Mouse (Mus musculus): ENCODE results near the gene Epsti1.

- TF ChIP-seq CTCF (IDR thresholded peaks at IDR 0.05; ENCODE audit: insufficient read depth, low read depth, low read length) (no peak), POLR2A (IDR thresholded peaks at IDR 0.05; ENCODE audit: insufficient read depth, low read depth, low read length) (no peak)
These were observed 139.0 kb downstream of the Epsti1 start for GRCm38 (mm10) chr14:78043079-78043478.

Measured in olfactory bulb, adult 2 months (tissue).